Mouse (Mus musculus) liver, postnatal 0 days (tissue): ENCODE results near the gene Fabp2.

ENCODE experiments used
- CTCF ChIP-seq: sonication (generic); IDR thresholded peaks from 2 replicates; pipeline ENCODE4 v1.5.1; 2016; ENCODE audit warnings: antibody characterized with exemption, low read depth
- EP300 ChIP-seq: IDR thresholded peaks from 2 replicates; pipeline ENCODE4 v1.6.1; 2016; ENCODE audit warnings: antibody characterized with exemption, low read depth, mild to moderate bottlenecking

GRCm38 (mm10) chr3:122919260-122919659 lies 24.4 kb downstream of the Fabp2 start, which contains the start of gene Gm10959:
- TF ChIP-seq CTCF (no peak), EP300 (no peak)
